Mouse (Mus musculus) forelimb bud, embryonic 11.5 days (tissue): ENCODE measurements around the gene Ccdc33.

ENCODE experiments used
- DNase-seq: peaks from one replicate; pipeline ENCODE4 v3.0.0-alpha.2; 2012; ENCODE audit warnings: low read depth, low spot score

The Ccdc33 gene

GRCm38 (mm10) chr9:58118671-58119070 lies at the start of gene Ccdc33:
Gene Ccdc33, minus strand, starts transcription at chr9:58118823.
- no peak for DNase-seq

GRCm38 (mm10) chr9:58165779-58166178 lies 47.2 kb upstream of the Ccdc33 start:
- no peak for DNase-seq

- DNase-seq = no peak
Observed at GRCm38 (mm10) chr9:58163146-58163545, 44.5 kb upstream of the Ccdc33 start.

GRCm38 (mm10) chr9:58162173-58162572 lies 43.5 kb upstream of the Ccdc33 start:
- DNase-seq = no peak

- no peak for DNase-seq
Observed at GRCm38 (mm10) chr9:58160315-58160714, 41.7 kb upstream of the Ccdc33 start.

GRCm38 (mm10) chr9:58159855-58160254 lies 41.2 kb upstream of the Ccdc33 start:
- no peak for DNase-seq

GRCm38 (mm10) chr9:58158541-58159311 lies 40.1 kb upstream of the Ccdc33 start:
- peak; percentile 86 for DNase-seq

- DNase-seq = no peak
Observed at GRCm38 (mm10) chr9:58157838-58158237, 39.2 kb upstream of the Ccdc33 start.

GRCm38 (mm10) chr9:58156819-58157560 lies 38.4 kb upstream of the Ccdc33 start:
- DNase-seq = no peak

- DNase-seq = no peak
Observed at GRCm38 (mm10) chr9:58155366-58155765, 36.7 kb upstream of the Ccdc33 start.

GRCm38 (mm10) chr9:58153095-58153494 lies 34.5 kb upstream of the Ccdc33 start:
- DNase-seq = no peak

GRCm38 (mm10) chr9:58150733-58151361 lies 32.2 kb upstream of the Ccdc33 start:
- no peak for DNase-seq

GRCm38 (mm10) chr9:58148806-58149205 lies 30.2 kb upstream of the Ccdc33 start:
- no peak for DNase-seq

- DNase-seq = no peak
Observed at GRCm38 (mm10) chr9:58145417-58145816, 26.8 kb upstream of the Ccdc33 start.

- no peak for DNase-seq
Observed at GRCm38 (mm10) chr9:58144664-58145063, 26.0 kb upstream of the Ccdc33 start.

- no peak for DNase-seq
Observed at GRCm38 (mm10) chr9:58143419-58143818, 24.8 kb upstream of the Ccdc33 start.

- DNase-seq = no peak
Observed at GRCm38 (mm10) chr9:58139947-58140346, 21.3 kb upstream of the Ccdc33 start.

- peak; percentile 80 for DNase-seq
Observed at GRCm38 (mm10) chr9:58135921-58136321, 17.3 kb upstream of the Ccdc33 start.

GRCm38 (mm10) chr9:58134906-58135305 lies 16.3 kb upstream of the Ccdc33 start:
- no peak for DNase-seq

- peak; percentile 69 for DNase-seq
Observed at GRCm38 (mm10) chr9:58133893-58134884, 15.6 kb upstream of the Ccdc33 start.

GRCm38 (mm10) chr9:58131735-58132134 lies 13.1 kb upstream of the Ccdc33 start:
- no peak for DNase-seq
